Comparison of ENCODE assay signal across 8 mouse cellular contexts in genomic region chr10:118870201-118870980, GRCm38 (mm10). TPM values are rescaled to one million over a fixed set of nuclear protein-coding genes. Genes with fewer than 3 reads are reported as not detected.
DNase-seq lines count a peak whose midpoint lies in the region; ATAC-seq and TF ChIP-seq lines count a peak whose summit lies in the region.

Gene Dyrk2 (minus strand): TSS chr10:118870209.

- intact Hi-C loops in left cerebral cortex, postnatal 10 days (cut with DNase I) = no loop called here

- peak within 1 kb of the TSS; percentile 79 for H3K4me3 ChIP-seq in brown adipose tissue, adult 24 weeks (ENCODE audit: insufficient read depth, low read depth, low read length)
- peak within 1 kb of the TSS; percentile 98 for H3K4me3 ChIP-seq in forebrain, postnatal 0 days (ENCODE audit: low read depth, low read length)
- H3K4me3 ChIP-seq in hindbrain, embryonic 11.5 days (ENCODE audit: low read depth, low read length) = peak within 1 kb of the TSS; percentile 99

- no peaks in the 10 kb centered on the region for H3K27me3 ChIP-seq in forebrain, postnatal 0 days (ENCODE audit: insufficient read depth, low read length)
- H3K27me3 ChIP-seq in hindbrain, embryonic 11.5 days (ENCODE audit: control insufficient read depth, insufficient read depth, low read length) = no peaks in the 10 kb centered on the region

- peak within 1 kb of the TSS; percentile 99 for H3K4me2 ChIP-seq in forebrain, postnatal 0 days (ENCODE audit: low read depth)
- H3K4me2 ChIP-seq in hindbrain, embryonic 11.5 days (replicated peaks; ENCODE audit: low read depth, low read length) = peak within 1 kb of the TSS; percentile 78

- H3K9me3 ChIP-seq in forebrain, postnatal 0 days (ENCODE audit: low read length) = no peaks in the 10 kb centered on the region
- H3K9me3 ChIP-seq in hindbrain, embryonic 11.5 days (ENCODE audit: control insufficient read depth, low read length) = peaks cover 3% of the 10 kb centered on the region; the same call in 1 of the 2 replicates

- WGBS in forebrain, postnatal 0 days = 4% methylated on average over 16 of the region's 16 CpGs
- WGBS in hindbrain, embryonic 11.5 days = 4% methylated on average over 16 of the region's 16 CpGs

- H3K4me1 ChIP-seq in brown adipose tissue, adult 24 weeks (ENCODE audit: control insufficient read depth, insufficient read depth, insufficient read length, low read length) = peaks cover 10% of the 10 kb centered on the region
- peaks cover 19% of the 10 kb centered on the region for H3K4me1 ChIP-seq in forebrain, postnatal 0 days (ENCODE audit: insufficient read depth)
- H3K4me1 ChIP-seq in hindbrain, embryonic 11.5 days (replicated peaks; ENCODE audit: control insufficient read depth, insufficient read depth, low read length) = peaks cover 6% of the 10 kb centered on the region

- DNase-seq in ovary, postnatal 36 days (ENCODE audit: low spot score) = peak; percentile 29
- no peak for DNase-seq in ovary, postnatal 10 days (ENCODE audit: low spot score)
- DNase-seq in forebrain, postnatal 0 days = peak; percentile 65
- peak; percentile 54 for DNase-seq in hindbrain, embryonic 11.5 days (ENCODE audit: low spot score)
- peak in 1 of 2 experiments; percentile 59 for DNase-seq in left cerebral cortex, postnatal 10 days (ENCODE audit: extremely low spot score in 1 of 2, low spot score in 2 of 2)
- DNase-seq in testis, postnatal 10 days (ENCODE audit: low spot score) = peak; percentile 69

- no peaks in the 10 kb centered on the region for H3K36me3 ChIP-seq in forebrain, postnatal 0 days (ENCODE audit: insufficient read depth)
- no peaks in the 10 kb centered on the region for H3K36me3 ChIP-seq in hindbrain, embryonic 11.5 days (ENCODE audit: control insufficient read depth, insufficient read depth, low read length)

- H3K27ac ChIP-seq in brown adipose tissue, adult 24 weeks (replicated peaks; ENCODE audit: low read depth, low read length) = peak within 1 kb of the TSS; percentile 78
- peak within 1 kb of the TSS; percentile 96 for H3K27ac ChIP-seq in forebrain, postnatal 0 days (ENCODE audit: low read depth, low read length)
- peak within 1 kb of the TSS; percentile 97 for H3K27ac ChIP-seq in hindbrain, embryonic 11.5 days (ENCODE audit: low read depth, low read length)

- TF ChIP-seq CTCF in forebrain, postnatal 0 days (IDR thresholded peaks at IDR 0.05; ENCODE audit: low read depth) = no peak

- H3K9ac ChIP-seq in forebrain, postnatal 0 days = peak within 1 kb of the TSS; percentile 96
- peak within 1 kb of the TSS; percentile 100 for H3K9ac ChIP-seq in hindbrain, embryonic 11.5 days (ENCODE audit: low read depth, low read length)

- ATAC-seq in forebrain, postnatal 0 days = no peak
- peak; percentile 14; the same call in 1 of the 2 replicates for ATAC-seq in hindbrain, embryonic 11.5 days (ENCODE audit: low FRiP score)
- peak; percentile 7; the same call in 1 of the 2 replicates for ATAC-seq in megakaryocyte progenitor cell, adult 5-6 weeks (replicated peaks; ENCODE audit: poor library complexity)

RNA-seq across cellular contexts. Expression of gene Dyrk2, which starts in this region (rescaled TPM):
- 11.1 and 17.8 TPM in 2 replicates for polyA plus RNA-seq in brown adipose tissue, adult 24 weeks (2012; ENCODE audit: insufficient read depth, insufficient read length, missing spikeins)
- total RNA-seq in forebrain, postnatal 0 days (2014; rRNA removed) = 52.9 and 57.1 TPM in 2 replicates
- polyA plus RNA-seq in forebrain, postnatal 0 days (2015; fragmentation: Nextera tagmentation; extraction: Ambion mirVana) = 9.6 and 11.4 TPM in 2 replicates
- 12.1 and 14.3 TPM in 2 replicates for polyA plus RNA-seq in hindbrain, embryonic 11.5 days (2014; fragmentation: Nextera tagmentation; extraction: Ambion mirVana)
- total RNA-seq in left cerebral cortex, postnatal 10 days (2021) = 100 to 1,000 TPM in 1 of 2 experiments, 10 to 100 TPM in 1; 77.7 to 102 TPM
- total RNA-seq in megakaryocyte progenitor cell, adult 5-6 weeks (2015) = 13.6 and 16.7 TPM in 2 replicates
- total RNA-seq in megakaryocyte progenitor cell, adult 5-6 weeks (2017) = 10.5 and 11.2 TPM in 2 replicates
